Mouse (Mus musculus) midbrain, embryonic 15.5 days (tissue): ENCODE measurements around the gene Fam122a. TPM values are rescaled to one million over a fixed set of nuclear protein-coding genes. Genes with fewer than 3 reads are reported as not detected.

Experiments used
- ATAC-seq: fragments of 200-750 bp; cut with Nextera tagmentation; replicated peaks from 2 replicates; pipeline ENCODE4 v1.8.0; 2017; ENCODE audit warnings: moderate TSS enrichment
- H3K27ac ChIP-seq: fragments of 300-500 bp; sonication (generic); 2 replicates; pipeline ENCODE4 v1.5.1; 2015; ENCODE audit warnings: mild to moderate bottlenecking, inconsistent platforms
- H3K27me3 ChIP-seq: fragments of 300-500 bp; sonication (generic); replicated peaks from 2 replicates; pipeline ENCODE4 v1.6.1; 2015; ENCODE audit warnings: inconsistent platforms
- H3K36me3 ChIP-seq: fragments of 300-500 bp; sonication (generic); replicated peaks from 2 replicates; pipeline ENCODE4 v1.6.1; 2015; ENCODE audit warnings: inconsistent platforms
- H3K4me1 ChIP-seq: fragments of 300-500 bp; sonication (generic); 2 replicates; pipeline ENCODE4 v1.6.1; 2015; ENCODE audit warnings: inconsistent platforms
- H3K4me2 ChIP-seq: fragments of 300-500 bp; sonication (generic); 2 replicates; pipeline ENCODE4 v1.6.1; 2015; ENCODE audit warnings: inconsistent platforms, mild to moderate bottlenecking, moderate library complexity
- H3K4me3 ChIP-seq: fragments of 300-500 bp; sonication (generic); 2 replicates; pipeline ENCODE4 v1.5.1; 2015; ENCODE audit warnings: mild to moderate bottlenecking, inconsistent platforms
- H3K9ac ChIP-seq: fragments of 300-500 bp; sonication (generic); 2 replicates; pipeline ENCODE4 v1.6.1; 2015; ENCODE audit warnings: mild to moderate bottlenecking, inconsistent platforms
- H3K9me3 ChIP-seq: fragments of 300-500 bp; sonication (generic); 2 replicates; pipeline ENCODE4 v1.6.1; 2016; ENCODE audit warnings: inconsistent platforms
- WGBS: fragments of 180-500 bp; shearing (Covaris S2); methylation state at CpG from one replicate; pipeline ENCODE4 v1.1.7; 2015; ENCODE audit warnings: mixed read lengths; 5-methylcytosine and 5-hydroxymethylcytosine counted together
- polyA plus RNA-seq: library from polyadenylated mRNA; unstranded; fragments of >200 nt; fragmentation: Nextera tagmentation; extraction: Ambion mirVana; gene quantifications from 2 replicates; pipeline ENCODE4 v1.2.1, GENCODE M21; 2015

The Fam122a gene
- polyA plus RNA-seq = 48.7 and 52.4 TPM in 2 replicates

DNA sequence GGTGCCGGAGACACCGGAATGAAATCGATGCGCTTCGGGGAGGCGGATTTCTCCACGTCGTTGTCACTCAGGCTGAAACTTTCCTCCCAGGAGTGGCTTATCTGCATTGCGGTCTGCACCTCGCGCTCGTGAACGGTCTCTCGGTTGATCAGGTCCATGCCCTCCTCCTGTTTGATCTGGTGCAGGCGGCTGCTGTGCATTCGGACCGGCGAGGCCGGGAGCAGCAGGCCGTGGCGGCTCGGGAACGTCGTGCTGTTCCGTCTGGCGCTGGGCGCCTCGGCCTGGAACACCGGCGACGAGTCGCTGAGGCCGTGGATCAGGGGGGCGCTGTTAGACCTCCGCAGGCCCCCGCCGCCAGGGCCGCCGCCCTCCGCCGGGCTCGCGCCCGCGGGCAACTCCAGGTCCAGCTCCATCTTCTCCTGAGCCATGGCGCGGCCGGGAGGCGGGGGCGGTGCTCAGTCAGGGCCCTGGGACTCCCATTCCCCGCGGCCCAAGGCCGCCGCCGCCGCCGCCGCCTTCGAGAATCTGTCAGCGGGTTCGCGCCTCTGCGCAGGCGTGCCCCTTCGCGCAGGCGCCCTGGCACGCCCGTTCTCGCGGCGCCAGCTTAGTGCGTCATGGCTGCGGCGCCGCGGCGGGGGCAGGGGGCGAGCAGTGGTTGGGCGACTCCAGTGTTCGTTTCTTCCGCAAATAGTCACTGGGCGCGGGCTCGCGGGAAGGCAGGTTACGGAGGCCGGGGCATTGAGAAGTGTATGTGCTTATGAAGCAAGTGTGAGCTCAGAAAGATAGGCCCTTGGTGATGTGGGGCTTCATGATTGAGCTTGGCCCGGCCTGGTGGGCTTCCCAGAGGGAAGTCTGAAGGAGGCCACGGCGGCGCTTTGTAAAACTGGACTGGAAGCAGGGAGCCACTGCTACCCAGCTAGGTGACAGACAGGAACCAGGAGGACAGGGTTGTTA lies at the start of gene Fam122a:
Fam122a (minus strand) TSS at position 428 of the 954 bp plus-strand sequence.
- peak within 1 kb of the TSS; percentile 61 for H3K4me2 ChIP-seq
- peak; percentile 98 for ATAC-seq
- H3K27ac ChIP-seq = peak within 1 kb of the TSS; percentile 93
- WGBS = under 1% methylated on average over 87 of the region's 92 CpGs
- no peaks in the 10 kb centered on the region for H3K9me3 ChIP-seq
- peak within 1 kb of the TSS; percentile 63 for H3K4me3 ChIP-seq
- peaks cover 27% of the 10 kb centered on the region for H3K4me1 ChIP-seq
- H3K9ac ChIP-seq = peak within 1 kb of the TSS; percentile 79
- H3K27me3 ChIP-seq = no peaks in the 10 kb centered on the region
- no peaks in the 10 kb centered on the region for H3K36me3 ChIP-seq

DNA sequence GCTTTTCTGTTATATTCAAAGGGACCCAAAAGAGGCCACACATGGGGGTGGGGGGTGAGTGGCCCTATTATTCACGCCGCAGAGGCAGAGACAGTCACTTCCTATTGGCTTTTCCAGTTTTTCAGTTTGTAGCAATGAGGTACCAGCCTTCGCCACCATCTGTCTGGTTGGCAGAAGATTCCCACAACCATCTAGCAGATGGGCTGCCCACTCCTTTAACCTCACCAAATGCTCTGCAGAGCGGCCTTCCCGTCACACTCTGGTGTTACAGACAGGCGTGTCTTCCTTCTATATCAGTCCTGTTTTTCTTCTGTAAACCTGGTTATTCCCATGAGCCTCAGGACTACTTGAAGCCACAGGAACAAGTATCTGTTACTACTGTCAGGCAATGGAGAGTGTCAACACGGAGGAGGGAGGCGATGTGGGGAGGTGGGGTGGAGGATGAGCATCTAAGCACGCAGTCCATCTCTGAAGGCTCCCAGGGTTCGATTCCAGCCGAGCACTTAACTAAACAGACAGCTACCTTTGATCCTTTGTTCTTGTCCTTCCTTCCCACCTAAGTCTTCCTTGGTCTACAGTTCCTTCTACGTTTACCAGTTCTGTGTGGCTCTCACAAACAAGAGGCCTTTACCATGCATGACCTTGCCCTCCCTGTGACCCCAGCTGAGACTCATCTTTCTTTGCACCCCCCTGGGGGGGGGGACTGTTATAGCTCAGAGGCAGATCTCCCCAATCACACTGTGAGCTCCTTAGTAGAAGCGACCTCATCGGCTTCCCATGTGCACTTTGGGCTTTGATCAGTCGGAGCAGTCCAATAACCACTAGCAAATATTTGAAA lies 46.5 kb upstream of the Fam122a start:
- Histone ChIP-seq H3K4me2 (no peak overlapping the region), H3K9ac (no peak overlapping the region), H3K4me1 (no peaks in the 10 kb centered on the region), H3K4me3 (no peak overlapping the region), H3K36me3 (no peaks in the 10 kb centered on the region), H3K27ac (no peak overlapping the region), H3K27me3 (no peaks in the 10 kb centered on the region), H3K9me3 (no peaks in the 10 kb centered on the region)
- no peak for ATAC-seq
- 76% methylated on average over 15 of the region's 15 CpGs for WGBS

DNA sequence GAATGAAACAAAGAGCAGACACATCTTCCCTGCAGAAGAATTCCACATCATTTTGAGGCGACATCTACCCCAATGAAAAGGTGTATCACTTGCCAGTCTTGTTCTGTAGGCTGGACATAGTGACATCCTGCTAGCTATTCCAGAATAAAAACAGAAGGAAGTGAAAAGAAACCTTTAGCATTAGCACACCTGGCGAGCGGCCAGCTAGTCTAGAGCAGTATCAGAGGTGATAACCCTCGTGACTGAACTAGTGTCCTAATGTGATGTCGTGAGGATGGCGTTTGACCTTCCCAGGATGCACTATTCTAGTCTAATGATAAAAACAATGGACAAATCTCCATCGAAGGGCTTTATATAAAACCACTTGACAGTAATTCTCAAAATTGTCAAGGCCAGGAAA lies 44.8 kb upstream of the Fam122a start:
- Histone ChIP-seq H3K36me3 (no peaks in the 10 kb centered on the region), H3K9me3 (no peaks in the 10 kb centered on the region), H3K4me1 (no peaks in the 10 kb centered on the region), H3K27ac (no peak overlapping the region), H3K4me2 (no peak overlapping the region), H3K4me3 (no peak overlapping the region), H3K27me3 (no peaks in the 10 kb centered on the region), H3K9ac (no peak overlapping the region)
- no peak for ATAC-seq
- WGBS = 91% methylated on average over 7 of the region's 7 CpGs

DNA sequence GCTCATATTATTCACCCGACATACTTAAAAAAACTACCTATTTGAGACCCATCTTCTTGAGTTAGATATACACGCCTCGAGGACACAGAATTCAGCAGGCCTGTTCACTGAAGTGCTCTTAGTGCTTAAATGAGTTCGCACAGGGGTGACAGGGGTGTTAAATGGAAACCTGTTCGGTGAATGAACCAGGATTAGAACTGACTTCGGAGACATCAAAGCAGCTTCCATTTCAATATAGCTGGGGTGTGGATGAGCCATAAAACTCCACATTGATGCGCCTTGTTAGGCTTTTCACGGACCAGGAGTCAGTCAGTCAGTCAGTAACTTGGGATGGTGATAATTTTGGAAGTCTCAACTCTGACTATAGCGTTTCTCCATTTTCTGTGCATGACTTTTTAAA lies 44.0 kb upstream of the Fam122a start:
- no peaks in the 10 kb centered on the region for H3K9me3 ChIP-seq
- WGBS = 74% methylated on average over 9 of the region's 9 CpGs
- no peaks in the 10 kb centered on the region for H3K27me3 ChIP-seq
- no peak overlapping the region for H3K9ac ChIP-seq
- no peak for ATAC-seq
- H3K4me3 ChIP-seq = no peak overlapping the region
- no peaks in the 10 kb centered on the region for H3K36me3 ChIP-seq
- H3K4me2 ChIP-seq = no peak overlapping the region
- H3K4me1 ChIP-seq = no peaks in the 10 kb centered on the region
- no peak overlapping the region for H3K27ac ChIP-seq

DNA sequence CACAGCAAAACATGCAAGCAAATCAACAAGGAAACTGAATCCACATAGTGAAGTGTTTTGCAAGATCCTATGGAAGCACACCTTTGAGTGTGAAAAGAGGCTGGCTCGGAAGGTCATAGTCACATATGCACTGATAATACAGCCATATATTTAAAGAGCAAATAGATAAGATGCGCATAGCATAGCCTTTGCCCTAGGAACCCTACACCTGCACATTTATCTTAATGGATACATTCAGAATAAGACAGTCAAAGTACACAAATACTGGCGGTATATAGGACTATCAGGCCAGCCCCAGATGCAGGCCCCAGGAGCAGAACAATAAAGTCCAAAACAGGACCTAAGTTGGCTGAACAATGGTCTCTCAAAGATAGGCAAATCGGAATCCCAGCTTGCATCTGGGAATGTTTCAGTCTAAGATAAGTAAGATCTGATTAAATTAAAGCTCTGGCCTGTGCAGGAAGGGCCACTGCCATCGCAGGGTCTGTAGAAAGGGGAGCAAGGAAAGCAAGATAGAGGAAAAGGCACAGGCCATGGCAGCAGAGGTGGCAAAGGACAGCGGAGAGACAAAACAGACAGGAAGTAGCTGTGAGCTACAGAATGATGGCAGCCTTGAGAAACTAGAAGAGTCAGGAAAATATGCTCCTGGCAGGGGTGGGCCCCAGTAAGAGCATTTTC lies 42.7 kb upstream of the Fam122a start:
- no peaks in the 10 kb centered on the region for H3K4me1 ChIP-seq
- no peaks in the 10 kb centered on the region for H3K36me3 ChIP-seq
- 88% methylated on average over 6 of the region's 6 CpGs for WGBS
- H3K4me3 ChIP-seq = no peak overlapping the region
- no peak for ATAC-seq
- H3K9me3 ChIP-seq = no peaks in the 10 kb centered on the region
- no peak overlapping the region for H3K4me2 ChIP-seq
- H3K9ac ChIP-seq = no peak overlapping the region
- H3K27ac ChIP-seq = no peak overlapping the region
- no peaks in the 10 kb centered on the region for H3K27me3 ChIP-seq

DNA sequence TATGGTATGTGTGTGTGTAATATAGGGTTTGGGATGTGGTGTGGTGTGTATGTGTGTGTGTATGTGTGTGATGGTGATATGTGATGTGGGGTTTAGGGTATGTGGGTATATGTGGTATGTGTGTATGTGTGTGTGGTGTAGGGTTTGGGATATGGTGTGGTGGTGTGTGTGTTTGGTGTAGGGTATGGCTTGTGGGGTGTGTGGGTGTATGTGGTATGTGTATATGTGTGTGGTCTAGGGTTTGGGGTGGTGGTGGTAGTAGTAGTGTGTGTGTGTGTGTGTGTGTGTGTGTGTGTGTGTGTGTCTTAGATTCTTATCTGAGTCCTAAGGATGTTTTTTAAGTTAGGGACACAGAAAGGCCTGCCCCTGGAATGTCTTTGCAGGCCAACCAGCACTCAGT lies 41.2 kb upstream of the Fam122a start:
- H3K27me3 ChIP-seq = no peaks in the 10 kb centered on the region
- ATAC-seq = no peak
- H3K27ac ChIP-seq = no peak overlapping the region
- no peak overlapping the region for H3K4me2 ChIP-seq
- no peak overlapping the region for H3K9ac ChIP-seq
- no peaks in the 10 kb centered on the region for H3K36me3 ChIP-seq
- H3K4me3 ChIP-seq = no peak overlapping the region
- H3K9me3 ChIP-seq = no peaks in the 10 kb centered on the region
- H3K4me1 ChIP-seq = no peaks in the 10 kb centered on the region

DNA sequence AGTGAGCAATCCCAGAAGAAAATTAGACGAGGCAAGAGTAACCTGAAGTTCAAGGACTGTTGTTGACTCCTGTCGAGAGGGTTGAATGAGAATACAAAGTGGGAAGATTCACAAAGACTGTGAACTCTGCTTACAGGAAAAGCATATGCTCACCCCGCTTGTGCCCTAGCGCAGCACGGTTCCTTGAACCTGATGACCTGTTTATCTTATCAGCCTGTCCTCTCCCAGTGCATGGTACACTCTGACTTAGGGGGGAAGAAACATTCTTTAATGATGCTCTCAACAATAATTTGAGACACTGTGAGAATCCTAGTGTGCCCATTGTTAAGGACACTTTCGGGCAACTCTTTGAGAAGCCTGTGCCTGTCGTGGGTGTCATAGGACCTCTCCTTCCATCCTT lies 39.9 kb upstream of the Fam122a start:
- H3K9ac ChIP-seq = no peak overlapping the region
- H3K27ac ChIP-seq = no peak overlapping the region
- no peaks in the 10 kb centered on the region for H3K27me3 ChIP-seq
- no peak overlapping the region for H3K4me3 ChIP-seq
- H3K9me3 ChIP-seq = no peaks in the 10 kb centered on the region
- H3K4me2 ChIP-seq = no peak overlapping the region
- ATAC-seq = no peak
- no peaks in the 10 kb centered on the region for H3K4me1 ChIP-seq
- no peaks in the 10 kb centered on the region for H3K36me3 ChIP-seq
- WGBS = 84% methylated on average over 7 of the region's 7 CpGs

DNA sequence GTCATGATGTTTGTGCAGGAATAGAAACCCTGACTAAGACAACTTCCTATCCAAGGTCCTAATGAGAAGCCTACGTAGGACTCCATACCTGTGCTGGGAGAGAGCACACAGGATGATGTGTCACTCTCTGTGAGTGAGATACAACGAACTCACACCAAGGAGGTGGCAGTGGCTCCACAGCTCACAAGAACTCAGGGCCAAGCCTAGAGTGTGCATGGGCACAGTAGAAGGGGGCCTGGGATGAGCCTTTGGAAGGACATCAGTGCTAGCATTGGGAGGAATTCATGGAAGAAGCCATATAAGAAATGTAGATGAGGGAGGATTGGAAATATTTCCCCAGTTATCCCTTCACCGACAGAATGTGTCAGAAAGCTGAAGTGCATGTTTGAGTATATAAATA lies 38.8 kb upstream of the Fam122a start:
- Histone ChIP-seq H3K27me3 (no peaks in the 10 kb centered on the region), H3K4me2 (no peak overlapping the region), H3K9ac (no peak overlapping the region), H3K36me3 (no peaks in the 10 kb centered on the region), H3K9me3 (no peaks in the 10 kb centered on the region), H3K4me1 (no peaks in the 10 kb centered on the region), H3K4me3 (no peak overlapping the region), H3K27ac (no peak overlapping the region)
- 97% methylated on average over 3 of the region's 3 CpGs for WGBS
- no peak for ATAC-seq

DNA sequence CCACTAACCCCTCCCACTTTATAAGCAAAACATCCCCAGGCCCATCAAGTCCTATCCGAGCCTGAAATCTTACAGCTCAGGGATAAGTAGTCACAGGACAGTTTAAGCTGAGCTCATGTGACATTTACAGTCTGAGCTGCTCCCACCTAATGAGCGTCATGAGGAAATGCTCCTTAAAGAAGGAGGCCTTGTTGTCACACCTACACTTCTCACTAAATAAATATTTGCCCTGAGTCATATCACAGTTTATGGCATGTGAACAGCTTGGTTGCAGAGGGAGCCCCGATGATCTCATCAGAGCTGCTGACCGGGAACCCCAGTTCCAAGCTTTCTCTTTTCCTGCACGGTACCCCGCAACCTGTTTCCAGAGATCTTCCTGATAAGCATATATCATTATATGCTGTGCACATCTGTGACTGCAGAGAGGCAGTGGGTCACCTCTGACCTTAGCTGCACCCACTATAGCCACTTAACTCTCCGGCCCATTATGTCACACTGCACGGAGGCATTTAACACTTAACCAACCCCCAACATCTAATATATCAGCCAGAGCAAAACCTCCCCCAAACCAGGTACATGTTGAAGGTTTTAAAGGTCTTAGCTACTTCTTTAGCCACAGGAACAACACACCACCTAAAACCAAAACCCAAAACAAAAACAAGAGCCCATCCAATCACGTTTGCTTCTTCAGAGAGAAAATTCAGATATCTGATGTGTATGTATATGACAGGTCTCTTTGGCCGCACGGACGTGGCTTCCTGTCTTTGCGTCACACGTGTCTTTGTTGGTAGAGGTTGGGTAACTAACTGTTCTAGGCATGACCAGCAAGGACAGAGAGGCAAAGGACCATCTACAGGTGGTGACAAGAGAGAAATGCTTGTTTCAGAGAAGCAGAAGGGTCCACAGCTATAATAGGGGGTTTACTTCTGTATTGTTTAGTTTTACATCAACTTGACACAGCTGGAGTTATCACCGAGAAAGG lies 37.8 kb upstream of the Fam122a start:
- 91% methylated on average over 15 of the region's 15 CpGs for WGBS
- H3K27ac ChIP-seq = no peak overlapping the region
- no peak overlapping the region for H3K9ac ChIP-seq
- H3K36me3 ChIP-seq = no peaks in the 10 kb centered on the region
- no peak overlapping the region for H3K4me3 ChIP-seq
- no peaks in the 10 kb centered on the region for H3K9me3 ChIP-seq
- H3K4me1 ChIP-seq = no peaks in the 10 kb centered on the region
- H3K27me3 ChIP-seq = no peaks in the 10 kb centered on the region
- no peak overlapping the region for H3K4me2 ChIP-seq
- ATAC-seq = no peak

DNA sequence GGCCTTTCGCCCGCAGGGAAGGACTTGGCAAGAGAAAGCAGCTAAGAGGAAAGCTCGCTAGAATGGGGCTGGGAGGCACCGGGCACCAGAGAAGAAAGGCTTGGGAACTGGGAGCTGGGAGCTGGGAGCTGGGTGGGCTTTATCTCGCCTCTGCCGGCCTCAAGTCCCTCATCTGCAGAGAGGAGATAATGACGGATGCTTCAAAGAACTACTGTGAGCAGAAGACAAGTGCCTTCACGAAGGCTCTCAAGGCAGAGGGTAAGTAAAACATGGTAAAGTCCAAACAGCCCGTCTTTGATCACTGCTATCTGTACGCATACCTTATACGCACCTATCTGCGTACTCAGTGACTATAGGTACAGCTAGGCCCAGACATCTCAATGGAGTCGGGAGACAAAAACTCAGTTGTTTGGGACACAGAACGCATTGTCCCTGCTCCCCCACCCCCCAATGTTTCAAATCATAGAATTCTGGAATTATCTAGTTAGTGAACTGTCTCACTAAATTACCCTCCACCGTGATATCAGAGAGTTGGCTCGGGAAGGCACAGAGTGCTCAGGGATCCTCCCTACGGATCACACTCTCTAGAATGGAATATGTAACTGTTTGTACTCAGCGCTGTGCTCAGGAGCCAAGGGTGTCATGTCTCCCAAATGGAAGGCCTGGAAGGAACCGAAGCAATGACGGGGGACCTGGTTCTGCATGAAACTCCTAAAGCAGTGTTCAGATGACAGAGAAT lies 36.1 kb upstream of the Fam122a start:
- peaks cover 6% of the 10 kb centered on the region; the same call in 1 of the 2 replicates for H3K4me1 ChIP-seq
- no peak overlapping the region for H3K4me3 ChIP-seq
- H3K4me2 ChIP-seq = no peak overlapping the region
- WGBS = 81% methylated on average over 20 of the region's 20 CpGs
- no peak for ATAC-seq
- H3K27ac ChIP-seq = no peak overlapping the region
- no peak overlapping the region for H3K9ac ChIP-seq
- H3K9me3 ChIP-seq = no peaks in the 10 kb centered on the region
- H3K27me3 ChIP-seq = no peaks in the 10 kb centered on the region
- H3K36me3 ChIP-seq = no peaks in the 10 kb centered on the region

DNA sequence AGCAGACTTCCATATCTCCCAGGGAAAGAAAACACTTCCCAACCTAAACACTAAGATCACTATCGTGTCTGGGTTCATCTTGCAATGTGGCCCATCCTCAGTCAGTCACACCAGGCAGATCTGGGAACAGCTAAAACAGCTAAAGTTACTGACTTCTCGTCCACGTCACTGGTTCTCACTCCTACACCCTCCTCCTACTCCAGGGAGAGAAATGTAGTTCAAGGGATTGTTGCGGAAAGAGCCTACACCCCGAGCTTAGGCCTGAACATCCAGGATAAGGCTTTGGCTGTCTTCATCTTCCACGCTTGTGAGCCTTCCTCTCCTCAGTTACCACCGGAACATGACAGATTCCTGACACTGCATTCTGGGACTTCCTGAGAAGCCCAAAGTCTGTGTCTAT lies 34.8 kb upstream of the Fam122a start:
- no peak for ATAC-seq
- H3K4me2 ChIP-seq = no peak overlapping the region
- no peak overlapping the region for H3K27ac ChIP-seq
- peaks cover 9% of the 10 kb centered on the region for H3K4me1 ChIP-seq
- no peaks in the 10 kb centered on the region for H3K27me3 ChIP-seq
- H3K36me3 ChIP-seq = no peaks in the 10 kb centered on the region
- H3K9me3 ChIP-seq = no peaks in the 10 kb centered on the region
- no peak overlapping the region for H3K9ac ChIP-seq
- H3K4me3 ChIP-seq = no peak overlapping the region
- 90% methylated on average over 7 of the region's 7 CpGs for WGBS
